Mouse (Mus musculus) embryonic facial prominence, embryonic 10.5 days (tissue): ENCODE measurements around the gene Olfr748. TPM values are rescaled to one million over a fixed set of nuclear protein-coding genes. Genes with fewer than 3 reads are reported as not detected.
"Not testable (repeated sequence)": the region's sequence is repeated elsewhere in the genome, so short reads cannot be mapped to it uniquely, and the experiment has no call there.

Experiments used
- DNase-seq: peaks from one replicate; pipeline ENCODE4 v3.0.0-alpha.2; 2017; ENCODE audit warnings: low spot score
- H3K27ac ChIP-seq: fragments of 300-500 bp; sonication (generic); replicated peaks from 2 replicates; pipeline ENCODE4 v1.5.1; 2016; ENCODE audit warnings: mild to moderate bottlenecking
- H3K27me3 ChIP-seq: fragments of 300-500 bp; sonication (generic); replicated peaks from 2 replicates; pipeline ENCODE4 v1.6.1; 2016; ENCODE audit warnings: low read depth, mild to moderate bottlenecking; ENCODE audit not compliant: poor library complexity, severe bottlenecking
- H3K36me3 ChIP-seq: fragments of 300-500 bp; sonication (generic); replicated peaks from 2 replicates; pipeline ENCODE4 v1.6.1; 2016; ENCODE audit warnings: mild to moderate bottlenecking, moderate library complexity
- H3K4me1 ChIP-seq: fragments of 300-500 bp; sonication (generic); 2 replicates; pipeline ENCODE4 v1.6.1; 2016
- H3K4me3 ChIP-seq: fragments of 300-500 bp; sonication (generic); 2 replicates; pipeline ENCODE4 v1.5.1; 2016; ENCODE audit warnings: mild to moderate bottlenecking, moderate library complexity
- H3K9me3 ChIP-seq: fragments of 300-500 bp; sonication (generic); 2 replicates; pipeline ENCODE4 v1.6.1; 2016; ENCODE audit warnings: mild to moderate bottlenecking
- WGBS: fragments of 180-500 bp; shearing (Covaris S2); methylation state at CpG from one replicate; pipeline ENCODE4 v1.1.7; 2016; 5-methylcytosine and 5-hydroxymethylcytosine counted together
- polyA plus RNA-seq: library from polyadenylated mRNA; unstranded; fragments of >200 nt; fragmentation: Nextera tagmentation; extraction: Ambion mirVana; gene quantifications from 2 replicates; pipeline ENCODE4 v1.2.1, GENCODE M21; 2016

Gene Olfr748
- not detected in 2 replicates for polyA plus RNA-seq

DNA sequence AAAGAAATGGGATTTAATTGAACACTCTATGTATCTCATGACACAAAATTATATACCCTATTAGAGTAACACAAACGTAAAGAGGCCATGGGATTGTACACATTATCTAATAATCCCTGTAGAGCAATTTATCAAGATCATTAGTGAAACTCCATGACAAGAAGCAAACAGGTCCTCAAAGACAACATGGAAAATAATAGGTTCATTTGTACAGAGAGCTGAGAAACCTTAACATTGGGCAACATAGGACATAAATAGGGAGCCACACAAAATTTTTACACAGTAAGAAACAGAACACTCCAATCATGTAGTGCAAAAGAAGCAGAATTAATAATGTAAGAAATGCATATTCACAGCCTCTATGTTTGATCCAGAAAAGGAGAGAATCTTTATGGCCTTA is at the start of gene Olfr748:
Gene Olfr748, plus strand, starts transcription at position 301 of the 400 bp plus-strand sequence.
- no peak within 1 kb of the TSS for H3K4me3 ChIP-seq
- no peaks in the 10 kb centered on the region for H3K27me3 ChIP-seq
- no peak within 1 kb of the TSS for H3K27ac ChIP-seq
- 74% methylated on average over 1 of the region's 1 CpGs for WGBS
- no peaks in the 10 kb centered on the region for H3K4me1 ChIP-seq
- no peak for DNase-seq
- H3K9me3 ChIP-seq: no peaks in the 10 kb centered on the region
- no peaks in the 10 kb centered on the region for H3K36me3 ChIP-seq

DNA sequence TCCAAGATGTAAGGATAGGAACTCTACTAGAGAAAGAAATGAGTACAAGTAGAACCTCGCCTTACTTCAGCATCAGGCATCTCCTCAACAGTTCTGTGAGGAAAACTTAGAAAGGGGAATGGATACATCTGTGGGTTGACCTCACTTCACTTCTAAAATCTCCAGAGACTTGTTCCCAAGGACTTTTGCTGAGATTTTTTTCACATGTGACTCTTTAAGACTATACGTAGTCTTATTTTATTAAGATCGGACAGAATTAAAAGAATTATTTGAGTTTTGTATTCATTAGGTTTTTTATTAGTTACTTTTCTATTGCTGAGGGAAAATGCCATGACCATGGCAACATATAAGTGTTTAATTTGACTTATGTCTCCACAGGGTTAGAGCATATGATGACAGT is 14.1 kb upstream of the Olfr748 start, which contains the start of gene Olfr747:
Gene Olfr747, minus strand, starts transcription at position 101 of the 400 bp plus-strand sequence.
- no peaks in the 10 kb centered on the region for H3K9me3 ChIP-seq
- H3K4me3 ChIP-seq: no peak within 1 kb of the TSS
- no peak within 1 kb of the TSS for H3K27ac ChIP-seq
- H3K27me3 ChIP-seq: no peaks in the 10 kb centered on the region
- WGBS: 91% methylated on average over 3 of the region's 3 CpGs
- no peak for DNase-seq
- H3K4me1 ChIP-seq: no peaks in the 10 kb centered on the region
- no peaks in the 10 kb centered on the region for H3K36me3 ChIP-seq

DNA sequence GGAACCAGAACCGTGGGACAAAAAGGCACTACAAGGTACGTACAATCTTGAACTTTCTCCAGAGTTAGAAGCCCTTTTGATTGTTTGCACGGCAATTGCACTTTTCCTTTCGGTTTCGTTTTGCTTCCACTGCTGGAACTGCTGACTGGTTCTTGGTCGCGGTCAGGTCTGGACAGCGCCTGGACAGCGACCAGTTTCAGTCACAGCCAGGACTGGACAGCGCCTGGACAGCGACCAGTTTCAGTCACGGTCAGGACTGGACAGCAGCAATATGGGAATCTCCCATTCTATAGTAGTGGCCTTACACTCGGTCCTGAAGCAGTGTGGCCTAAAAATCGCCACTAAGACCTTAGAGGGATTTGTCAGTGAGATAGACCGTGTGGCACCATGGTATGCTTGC is 12.7 kb downstream of the Olfr748 start:
- whole genome bisulfite sequencing: 91% methylated on average over 15 of the region's 15 CpGs
- H3K9me3 ChIP-seq, H3K27ac ChIP-seq, H3K4me1 ChIP-seq, H3K36me3 ChIP-seq, H3K4me3 ChIP-seq, H3K27me3 ChIP-seq: not testable (repeated sequence)
- DNase-seq: peak; percentile 9

DNA sequence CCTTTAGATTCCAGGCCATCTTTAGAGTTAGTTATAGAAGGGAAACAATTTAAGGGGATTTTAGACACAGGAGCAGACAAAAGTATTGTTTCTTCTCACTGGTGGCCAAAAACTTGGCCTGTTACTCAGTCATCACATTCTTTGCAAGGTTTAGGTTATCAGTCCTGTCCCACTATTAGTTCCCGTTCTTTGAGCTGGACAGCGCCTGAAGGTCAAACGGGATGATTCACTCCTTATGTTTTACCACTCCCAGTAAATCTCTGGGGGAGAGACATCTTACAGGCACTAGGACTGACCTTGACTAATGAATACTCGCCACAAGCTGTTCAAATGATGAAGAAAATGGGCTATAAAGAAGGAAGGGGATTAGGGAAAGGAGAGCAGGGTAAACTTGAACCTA is 15.2 kb downstream of the Olfr748 start:
- H3K9me3 ChIP-seq, DNase-seq, H3K4me1 ChIP-seq, H3K27ac ChIP-seq, H3K4me3 ChIP-seq, H3K27me3 ChIP-seq, H3K36me3 ChIP-seq: not testable (repeated sequence)
- WGBS: 85% methylated on average over 4 of the region's 4 CpGs

DNA sequence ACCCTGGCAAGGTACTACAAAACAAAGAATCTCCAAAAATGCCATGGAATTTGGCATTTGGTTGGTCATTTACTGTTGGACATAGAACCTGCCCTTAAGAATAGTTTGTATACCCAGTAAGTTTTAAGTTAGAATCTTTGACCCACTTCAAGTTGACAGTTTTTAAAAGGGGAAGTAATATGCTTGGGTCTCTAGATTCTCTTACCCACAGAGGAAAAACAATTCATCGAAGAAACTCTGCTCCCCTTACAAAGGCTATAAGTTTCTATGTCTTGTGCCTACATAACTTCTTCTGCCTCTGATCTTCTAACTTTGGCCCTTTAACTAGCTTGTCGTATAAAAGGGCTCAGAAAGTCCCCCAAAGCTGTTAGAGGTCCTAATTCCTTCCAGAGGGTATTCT is 33.2 kb downstream of the Olfr748 start:
- Histone ChIP-seq H3K4me3 (no peak overlapping the region), H3K9me3 (no peaks in the 10 kb centered on the region), H3K27me3 (no peaks in the 10 kb centered on the region), H3K4me1 (no peaks in the 10 kb centered on the region), H3K27ac (no peak overlapping the region), H3K36me3 (no peaks in the 10 kb centered on the region)
- DNase-seq: no peak
- 69% methylated on average over 2 of the region's 2 CpGs for whole genome bisulfite sequencing

- WGBS: 72% methylated on average over 2 of the region's 2 CpGs
- H3K9me3 ChIP-seq: no peaks in the 10 kb centered on the region
- H3K4me3 ChIP-seq: no peak overlapping the region
- no peak for DNase-seq
- H3K27ac ChIP-seq: no peak overlapping the region
- no peaks in the 10 kb centered on the region for H3K27me3 ChIP-seq
- H3K36me3 ChIP-seq: no peaks in the 10 kb centered on the region
- H3K4me1 ChIP-seq: no peaks in the 10 kb centered on the region
Measured at GRCm38 (mm10) chr14:50741584-50741983, 34.4 kb downstream of the Olfr748 start.

DNA sequence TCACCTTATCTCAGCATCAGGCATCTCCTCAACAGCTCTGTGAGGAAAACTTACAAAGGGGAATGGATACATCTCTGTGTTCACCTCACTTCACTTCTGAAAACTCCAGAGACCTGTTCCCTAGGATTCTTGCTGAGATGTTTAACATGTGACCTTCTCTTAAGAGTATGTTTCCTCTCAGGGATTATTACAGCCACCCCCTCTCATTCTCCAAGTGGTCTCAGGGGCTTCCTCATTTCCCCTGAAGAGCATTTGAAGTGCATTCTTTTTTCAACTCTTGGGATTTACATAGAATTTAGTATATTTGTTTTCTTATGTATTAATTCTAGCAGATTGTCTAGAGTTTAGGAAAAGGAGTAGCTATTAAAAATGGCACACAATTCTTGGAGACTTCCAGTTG is 37.8 kb downstream of the Olfr748 start, which contains the start of gene Olfr749:
Gene Olfr749, minus strand, starts transcription at position 101 of the 400 bp plus-strand sequence.
- H3K36me3 ChIP-seq: no peaks in the 10 kb centered on the region

DNA sequence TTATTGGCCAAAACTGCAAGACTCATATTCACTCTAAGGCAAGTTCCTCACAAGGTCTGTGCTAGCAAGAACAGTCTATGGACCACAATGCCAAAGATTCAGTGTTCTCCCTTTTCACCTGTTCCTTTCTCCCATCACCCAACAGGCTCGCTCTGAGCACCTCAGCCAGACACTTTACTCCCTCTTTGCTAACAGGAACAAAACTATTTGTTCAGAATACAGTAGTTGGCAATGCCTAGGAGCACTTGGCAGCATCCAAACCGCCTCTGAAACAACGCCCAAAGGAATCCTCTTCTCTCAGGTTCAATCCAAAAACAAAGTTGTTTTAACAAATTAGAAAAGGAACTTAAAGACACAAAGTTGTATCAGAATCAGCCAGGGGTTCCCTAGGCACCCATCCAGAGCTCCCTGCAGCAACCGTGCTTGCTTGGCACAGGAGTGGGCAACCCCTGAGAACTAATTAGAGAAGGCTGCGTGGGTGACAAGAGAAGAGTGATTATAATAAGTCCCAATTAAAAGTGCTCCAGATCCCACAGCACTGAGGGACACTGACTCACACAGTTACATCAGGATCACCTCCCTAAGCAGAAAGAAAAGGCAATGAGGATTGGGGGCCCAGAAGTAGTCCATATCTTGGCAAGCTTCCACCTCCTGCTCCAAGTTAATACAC is 51.4 kb downstream of the Olfr748 start:
- DNase-seq: no peak
- no peaks in the 10 kb centered on the region for H3K4me1 ChIP-seq
- no peak overlapping the region for H3K27ac ChIP-seq
- H3K9me3 ChIP-seq: no peaks in the 10 kb centered on the region
- no peak overlapping the region for H3K4me3 ChIP-seq
- peaks cover 8% of the 10 kb centered on the region for H3K36me3 ChIP-seq
- 84% methylated on average over 5 of the region's 5 CpGs for WGBS
- H3K27me3 ChIP-seq: no peaks in the 10 kb centered on the region

More for the DNA sequence above, 37.8 kb downstream of the Olfr748 start, which contains the start of gene Olfr749:
- H3K27ac ChIP-seq: no peak within 1 kb of the TSS
- H3K27me3 ChIP-seq: no peaks in the 10 kb centered on the region
- H3K4me3 ChIP-seq: no peak within 1 kb of the TSS
- H3K9me3 ChIP-seq: no peaks in the 10 kb centered on the region
- no peaks in the 10 kb centered on the region for H3K4me1 ChIP-seq
- DNase-seq: no peak

Other genes with a start within 250 kb of the Olfr748 start
- gene Olfr741, start 234.6 kb upstream of the Olfr748 start, polyA plus RNA-seq: not detected in 2 replicates
- not detected in 2 replicates for gene Olfr742, start 203.8 kb upstream of the Olfr748 start, polyA plus RNA-seq
- not detected in 2 replicates for gene Olfr743, start 185.5 kb upstream of the Olfr748 start, polyA plus RNA-seq
- gene Olfr744, start 92.5 kb upstream of the Olfr748 start, polyA plus RNA-seq: not detected in 2 replicates
- gene Olfr745, start 68.0 kb upstream of the Olfr748 start, polyA plus RNA-seq: not detected in 2 replicates
- gene Olfr746, start 60.3 kb upstream of the Olfr748 start, polyA plus RNA-seq: not detected in 2 replicates
- gene Olfr747, start 14.2 kb upstream of the Olfr748 start, polyA plus RNA-seq: not detected in 2 replicates
- not detected in 2 replicates for gene Olfr749, start 37.7 kb downstream of the Olfr748 start, polyA plus RNA-seq
- 104 and 107 TPM in 2 replicates for gene Ttc5, start 78.1 kb downstream of the Olfr748 start, polyA plus RNA-seq
- gene Ccnb1ip1, start 100.4 kb downstream of the Olfr748 start, polyA plus RNA-seq: not detected in 2 replicates
- gene Parp2, start 100.5 kb downstream of the Olfr748 start, polyA plus RNA-seq: 68.0 and 68.7 TPM in 2 replicates
- 4.0 and 5.5 TPM in 2 replicates for gene Tep1, start 163.2 kb downstream of the Olfr748 start, polyA plus RNA-seq
- gene Klhl33, start 190.1 kb downstream of the Olfr748 start, polyA plus RNA-seq: 0.15 and 0.19 TPM in 2 replicates
- 178 and 185 TPM in 2 replicates for gene Osgep, start 217.5 kb downstream of the Olfr748 start, polyA plus RNA-seq
- gene Apex1, start 217.6 kb downstream of the Olfr748 start, polyA plus RNA-seq: 548 and 554 TPM in 2 replicates
- gene Pip4p1, start 223.5 kb downstream of the Olfr748 start, polyA plus RNA-seq: 43.5 and 43.6 TPM in 2 replicates
- 74.5 and 78.8 TPM in 2 replicates for gene Pnp, start 223.7 kb downstream of the Olfr748 start, polyA plus RNA-seq
- gene Gm49342, start 237.1 kb downstream of the Olfr748 start, polyA plus RNA-seq: not detected in 2 replicates
- 0.39 and 0.84 TPM in 2 replicates for gene Pnp2, start 248.6 kb downstream of the Olfr748 start, polyA plus RNA-seq